ENCODE assay signal across 15 mouse cellular contexts in genomic region chr17:71881369-71881768, GRCm38 (mm10).
"Had no signal": no experiment of that assay in that cellular context is flagged by ENCODE, and none has a peak within 500 bp of the region (broad histone marks: within the 10 kb centered on the region; RNA-seq: fewer than 3 reads in every experiment).

No protein-coding gene starts in this region.

- H3K4me3 ChIP-seq: intestine, embryonic 15.5 days; left cerebral cortex, adult 2 months; liver, embryonic 13.5 days; neural tube, embryonic 12.5 days had no signal

- DNase-seq: kidney, adult 11 months; kidney, adult 9 months; layer of hippocampus, postnatal 36 days; liver, embryonic 13.5 days; lung, adult 2 months; lung, postnatal 14 days; lung, postnatal 4 days; midbrain, embryonic 14.5 days; retina, postnatal 1 day; thymus, adult 18-20 months; thymus, postnatal 36 days had no signal

- H3K9me3 ChIP-seq: intestine, embryonic 15.5 days; liver, embryonic 13.5 days had no signal

- ATAC-seq: intestine, embryonic 15.5 days had no signal

- H3K36me3 ChIP-seq: intestine, embryonic 15.5 days; liver, embryonic 13.5 days; neural tube, embryonic 12.5 days had no signal

- H3K4me1 ChIP-seq: intestine, embryonic 15.5 days; liver, embryonic 13.5 days; neural tube, embryonic 12.5 days had no signal

- H3K4me2 ChIP-seq: intestine, embryonic 15.5 days; liver, embryonic 13.5 days; midbrain, embryonic 11.5 days; neural tube, embryonic 12.5 days had no signal

- H3K27me3 ChIP-seq: intestine, embryonic 15.5 days; liver, embryonic 13.5 days; neural tube, embryonic 12.5 days had no signal

- H3K9ac ChIP-seq: intestine, embryonic 15.5 days; liver, embryonic 13.5 days; neural tube, embryonic 12.5 days had no signal

- H3K27ac ChIP-seq: intestine, embryonic 15.5 days; left cerebral cortex, adult 2 months; liver, embryonic 13.5 days; neural tube, embryonic 12.5 days had no signal
